Mouse (Mus musculus): ENCODE data around the gene Lsm12. TPM values are rescaled to one million over a fixed set of nuclear protein-coding genes. Genes with fewer than 3 reads are reported as not detected.

Gene Lsm12
- polyA plus RNA-seq, 1 experiment from 2014 or later, result 74.8 TPM

DNA sequence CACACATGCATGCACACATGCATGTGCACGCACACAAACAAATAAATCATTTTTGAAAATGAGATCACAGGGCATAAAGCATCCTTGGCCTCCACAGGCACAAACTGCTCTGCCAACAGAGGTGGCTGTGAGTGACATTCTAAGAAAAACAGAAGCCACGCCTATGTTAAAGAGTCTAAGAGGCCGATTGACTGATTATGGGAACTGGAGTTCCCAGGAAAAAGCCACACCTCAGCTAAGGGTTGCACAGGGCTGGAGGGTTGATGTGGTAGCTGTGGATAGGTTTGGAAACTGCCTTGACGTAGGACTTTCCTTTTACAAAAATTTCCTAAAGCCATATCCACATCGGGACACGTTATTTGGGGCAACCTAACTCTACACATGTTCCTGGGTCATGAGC is 67.7 kb downstream of the Lsm12 start:
- no peaks in the 10 kb centered on the region for H3K36me3 ChIP-seq (ENCODE audit: control insufficient read depth, insufficient read depth, low read length)
- H3K4me1 ChIP-seq (ENCODE audit: control insufficient read depth, insufficient read depth, low read length), result no peaks in the 10 kb centered on the region
- ATAC-seq (ENCODE audit: low FRiP score) (no peak), DNase-seq (ENCODE audit: low spot score, missing footprints) (no peak)
- no peaks in the 10 kb centered on the region for H3K27me3 ChIP-seq (ENCODE audit: control insufficient read depth, insufficient read depth, low read length)
- 80% methylated on average over 6 of the region's 6 CpGs for WGBS
- no peak overlapping the region for H3K4me3 ChIP-seq (ENCODE audit: low read depth, low read length)
- H3K27ac ChIP-seq (ENCODE audit: low read depth, low read length), result no peak overlapping the region
- H3K9ac ChIP-seq (ENCODE audit: low read length), result no peak overlapping the region
- no peaks in the 10 kb centered on the region for H3K9me3 ChIP-seq (ENCODE audit: control insufficient read depth, low read length)
- no peak overlapping the region for H3K4me2 ChIP-seq

DNA sequence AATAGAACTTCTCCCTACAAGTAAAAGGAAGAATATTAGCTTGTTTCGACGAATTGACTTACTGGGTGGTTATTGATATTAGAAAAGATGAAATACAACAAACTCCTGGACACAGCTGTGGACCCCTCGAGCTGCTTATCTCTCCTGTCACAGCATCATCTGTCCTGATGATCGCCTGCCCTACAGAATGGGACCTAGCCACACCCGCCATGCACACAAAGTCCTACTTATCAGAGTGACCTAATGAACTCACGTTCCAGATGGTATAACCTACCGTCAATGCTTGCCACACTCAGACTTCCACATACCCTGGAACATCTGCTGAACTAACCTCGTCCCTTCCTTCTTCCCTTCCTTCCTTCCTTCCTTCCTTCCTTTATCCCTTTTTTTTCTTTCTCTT is 68.9 kb downstream of the Lsm12 start:
- Histone ChIP-seq H3K4me3 (ENCODE audit: low read depth, low read length) (no peak overlapping the region), H3K9ac (ENCODE audit: low read length) (no peak overlapping the region), H3K27me3 (ENCODE audit: control insufficient read depth, insufficient read depth, low read length) (no peaks in the 10 kb centered on the region), H3K27ac (ENCODE audit: low read depth, low read length) (no peak overlapping the region), H3K9me3 (ENCODE audit: control insufficient read depth, low read length) (no peaks in the 10 kb centered on the region), H3K36me3 (ENCODE audit: control insufficient read depth, insufficient read depth, low read length) (no peaks in the 10 kb centered on the region), H3K4me2 (no peak overlapping the region), H3K4me1 (ENCODE audit: control insufficient read depth, insufficient read depth, low read length) (no peaks in the 10 kb centered on the region)
- no peak for ATAC-seq (ENCODE audit: low FRiP score)
- DNase-seq (ENCODE audit: low spot score, missing footprints), result no peak
- WGBS, result 81% methylated on average over 8 of the region's 8 CpGs

Small RNA genes within 50 kb of the gene (microRNA-seq; reads per million reads assigned to microRNA genes)
- gene Mir8101, result 0.57 reads per million

Other genes with a start within 250 kb of the Lsm12 start
- not detected in 2 replicates for gene Sost, start 218.3 kb downstream of the Lsm12 start, polyA plus RNA-seq (2014; fragmentation: Nextera tagmentation; extraction: Ambion mirVana)
- gene Cfap97d1, start 201.0 kb downstream of the Lsm12 start, polyA plus RNA-seq (2014; fragmentation: Nextera tagmentation; extraction: Ambion mirVana), result not detected in 2 replicates
- gene Dusp3, start 198.3 kb downstream of the Lsm12 start, polyA plus RNA-seq (2014; fragmentation: Nextera tagmentation; extraction: Ambion mirVana), result 11.1 and 11.6 TPM in 2 replicates
- 14.4 and 15.5 TPM in 2 replicates for gene Mpp3, start 156.8 kb downstream of the Lsm12 start, polyA plus RNA-seq (2014; fragmentation: Nextera tagmentation; extraction: Ambion mirVana)
- gene Cd300lg, start 143.8 kb downstream of the Lsm12 start, polyA plus RNA-seq (2014; fragmentation: Nextera tagmentation; extraction: Ambion mirVana), result 0.11 and 0.19 TPM in 2 replicates
- gene Mpp2, start 96.8 kb downstream of the Lsm12 start, polyA plus RNA-seq (2014; fragmentation: Nextera tagmentation; extraction: Ambion mirVana), result 9.4 and 10.8 TPM in 2 replicates
- not detected in 2 replicates for gene Ppy, start 84.0 kb downstream of the Lsm12 start, polyA plus RNA-seq (2014; fragmentation: Nextera tagmentation; extraction: Ambion mirVana)
- gene Pyy, start 77.5 kb downstream of the Lsm12 start, polyA plus RNA-seq (2014; fragmentation: Nextera tagmentation; extraction: Ambion mirVana), result 0.44 TPM in 1 of 2 replicates, not detected in the other
- not detected in 2 replicates for gene Nags, start 39.8 kb downstream of the Lsm12 start, polyA plus RNA-seq (2014; fragmentation: Nextera tagmentation; extraction: Ambion mirVana)
- gene Tmem101, start 28.9 kb downstream of the Lsm12 start, polyA plus RNA-seq (2014; fragmentation: Nextera tagmentation; extraction: Ambion mirVana), result 33.5 and 35.9 TPM in 2 replicates
- 27.8 and 31.5 TPM in 2 replicates for gene G6pc3, start 4.3 kb upstream of the Lsm12 start, polyA plus RNA-seq (2014; fragmentation: Nextera tagmentation; extraction: Ambion mirVana)
- gene Hdac5, start 44.9 kb upstream of the Lsm12 start, polyA plus RNA-seq (2014; fragmentation: Nextera tagmentation; extraction: Ambion mirVana), result 25.6 and 31.9 TPM in 2 replicates
- 17.4 and 18.4 TPM in 2 replicates for gene BC030867, start 63.6 kb upstream of the Lsm12 start, polyA plus RNA-seq (2014; fragmentation: Nextera tagmentation; extraction: Ambion mirVana)
- 0.08 TPM in 1 of 2 replicates, not detected in the other for gene Asb16, start 83.4 kb upstream of the Lsm12 start, polyA plus RNA-seq (2014; fragmentation: Nextera tagmentation; extraction: Ambion mirVana)
- gene Tmub2, start 99.6 kb upstream of the Lsm12 start, polyA plus RNA-seq (2014; fragmentation: Nextera tagmentation; extraction: Ambion mirVana), result 54.0 and 55.7 TPM in 2 replicates
- gene Atxn7l3, start 111.3 kb upstream of the Lsm12 start, polyA plus RNA-seq (2014; fragmentation: Nextera tagmentation; extraction: Ambion mirVana), result 13.3 and 15.2 TPM in 2 replicates
- 84.7 and 86.1 TPM in 2 replicates for gene Ubtf, start 134.4 kb upstream of the Lsm12 start, polyA plus RNA-seq (2014; fragmentation: Nextera tagmentation; extraction: Ambion mirVana)
- gene Slc4a1, start 180.9 kb upstream of the Lsm12 start, polyA plus RNA-seq (2014; fragmentation: Nextera tagmentation; extraction: Ambion mirVana), result 30.6 and 31.3 TPM in 2 replicates
- gene Rundc3a, start 208.1 kb upstream of the Lsm12 start, polyA plus RNA-seq (2014; fragmentation: Nextera tagmentation; extraction: Ambion mirVana), result 42.0 and 43.0 TPM in 2 replicates
- gene Slc25a39, start 222.7 kb upstream of the Lsm12 start, polyA plus RNA-seq (2014; fragmentation: Nextera tagmentation; extraction: Ambion mirVana), result 167 and 193 TPM in 2 replicates
- 36.8 and 39.3 TPM in 2 replicates for gene Grn, start 245.0 kb upstream of the Lsm12 start, polyA plus RNA-seq (2014; fragmentation: Nextera tagmentation; extraction: Ambion mirVana)